Mouse (Mus musculus) CH12.LX (cell line): ENCODE measurements around the gene Trmt10a. TPM values are rescaled to one million over a fixed set of nuclear protein-coding genes. Genes with fewer than 3 reads are reported as not detected.
A peak's percentile ranks its signal among the peaks of the same experiment; 100 is the strongest.

Experiments used
- DNase-seq: peaks from one replicate; pipeline ENCODE4 v3.0.0-alpha.2; 2013; ENCODE audit errors: extremely low read depth
- H3K27ac ChIP-seq: 2 replicates; pipeline ENCODE4 v1.5.1; 2012; ENCODE audit warnings: low read depth, mild to moderate bottlenecking, control low read depth, moderate library complexity; ENCODE audit not compliant: insufficient read depth
- H3K27me3 ChIP-seq: replicated peaks from 2 replicates; pipeline ENCODE3; 2012; ENCODE audit warnings: inconsistent platforms
- H3K36me3 ChIP-seq, 2 experiments: replicated peaks in 1 of 2; 2 replicates each; pipeline versions ENCODE3 to v1.6.1; 2012; ENCODE audit warnings: inconsistent platforms in 1 of 2, low read length in 1 of 2, mild to moderate bottlenecking in 1 of 2, mixed read lengths in 1 of 2, moderate library complexity in 1 of 2; ENCODE audit not compliant: control insufficient read depth in 1 of 2, insufficient read depth in 1 of 2
- H3K4me1 ChIP-seq, 2 experiments: 2 replicates each; pipeline ENCODE4 v1.6.1; 2012; ENCODE audit warnings: inconsistent platforms in 1 of 2, moderate library complexity in 1 of 2; ENCODE audit not compliant: insufficient read depth in 2 of 2, control insufficient read depth in 1 of 2
- H3K4me2 ChIP-seq: 2 replicates; pipeline ENCODE4 v1.6.1; 2012; ENCODE audit warnings: low read depth, mild to moderate bottlenecking, control low read depth; ENCODE audit not compliant: poor library complexity, insufficient read depth, severe bottlenecking
- H3K4me3 ChIP-seq, 3 experiments: fragments of 150-350 bp in 1 of 3; sonication (generic) in 1 of 3; replicated peaks in 1 of 3; 2 replicates each; pipeline versions ENCODE3 to v1.5.1; 2011 to 2012; ENCODE audit warnings: low read depth in 2 of 3, low read length in 2 of 3, mild to moderate bottlenecking in 2 of 3, moderate library complexity in 2 of 3, control low read depth in 1 of 3, improper control_type of control experiment in 1 of 3, inconsistent platforms in 1 of 3, mixed read lengths in 1 of 3; ENCODE audit not compliant: poor library complexity in 1 of 3
- H3K79me2 ChIP-seq: replicated peaks from 2 replicates; pipeline ENCODE4 v1.6.1; 2012; ENCODE audit warnings: mild to moderate bottlenecking, moderate library complexity; ENCODE audit not compliant: control insufficient read depth, poor library complexity, insufficient read depth, severe bottlenecking; ENCODE audit errors: extremely low read depth
- H3K9ac ChIP-seq: 2 replicates; pipeline ENCODE4 v1.6.1; 2012; ENCODE audit warnings: low read depth, mild to moderate bottlenecking, control low read depth, moderate library complexity; ENCODE audit not compliant: insufficient read depth
- H3K9me3 ChIP-seq: replicated peaks from 2 replicates; pipeline ENCODE3; 2012; ENCODE audit warnings: low read length, inconsistent platforms, mixed read lengths
- BHLHE40 ChIP-seq: IDR thresholded peaks from 2 replicates; pipeline ENCODE4 v1.6.1; 2011; ENCODE audit warnings: mild to moderate bottlenecking, low read depth, low read length, improper control_type of control experiment
- CHD2 ChIP-seq: IDR thresholded peaks from 2 replicates; pipeline ENCODE4 v1.6.1; 2011; ENCODE audit warnings: low read length, improper control_type of control experiment
- CTCF ChIP-seq, 2 experiments: IDR thresholded peaks in 1 of 2; conservative IDR thresholded peaks in 1 of 2; 2 replicates each; pipeline ENCODE4 v1.5.1; 2011 to 2012; ENCODE audit warnings: low read depth in 2 of 2, low read length in 2 of 2, improper control_type of control experiment in 1 of 2, inconsistent platforms in 1 of 2, mild to moderate bottlenecking in 1 of 2, moderate library complexity in 1 of 2
- ELF1 ChIP-seq: IDR thresholded peaks from 2 replicates; pipeline ENCODE4 v1.6.1; 2014; ENCODE audit warnings: low read depth, mild to moderate bottlenecking, inconsistent platforms, low read length, improper control_type of control experiment
- EP300 ChIP-seq: IDR thresholded peaks from 2 replicates; pipeline ENCODE4 v1.6.1; 2011; ENCODE audit warnings: low read length, improper control_type of control experiment
- ETS1 ChIP-seq: conservative IDR thresholded peaks from 2 replicates; pipeline ENCODE4 v1.6.1; 2012; ENCODE audit warnings: low read depth, mild to moderate bottlenecking, inconsistent platforms, low read length, improper control_type of control experiment, moderate library complexity
- HCFC1 ChIP-seq: IDR thresholded peaks from 2 replicates; pipeline ENCODE4 v1.6.1; 2012; ENCODE audit warnings: low read depth, mild to moderate bottlenecking, inconsistent platforms, low read length, improper control_type of control experiment
- JUN ChIP-seq: IDR thresholded peaks from 2 replicates; pipeline ENCODE4 v1.6.1; 2011; ENCODE audit warnings: low read depth, mild to moderate bottlenecking, low read length, improper control_type of control experiment, moderate library complexity; ENCODE audit not compliant: insufficient read depth
- JUND ChIP-seq: conservative IDR thresholded peaks from 2 replicates; pipeline ENCODE4 v1.6.1; 2011; ENCODE audit warnings: low read depth, low read length, improper control_type of control experiment
- KAT2A ChIP-seq: IDR thresholded peaks from 2 replicates; pipeline ENCODE4 v1.6.1; 2012; ENCODE audit warnings: low read length, improper control_type of control experiment, inconsistent platforms; ENCODE audit not compliant: insufficient replicate concordance
- MAFK ChIP-seq: IDR thresholded peaks from 2 replicates; pipeline ENCODE4 v1.6.1; 2011; ENCODE audit warnings: low read length, improper control_type of control experiment; ENCODE audit not compliant: insufficient replicate concordance
- MAZ ChIP-seq: IDR thresholded peaks from 2 replicates; pipeline ENCODE4 v1.6.1; 2012; ENCODE audit warnings: low read depth, mild to moderate bottlenecking, inconsistent platforms, low read length, improper control_type of control experiment, moderate library complexity
- MEF2A ChIP-seq: IDR thresholded peaks from 2 replicates; pipeline ENCODE4 v1.6.1; 2014; ENCODE audit warnings: low read depth, mild to moderate bottlenecking, inconsistent platforms, low read length, improper control_type of control experiment, borderline replicate concordance
- MXI1 ChIP-seq: IDR thresholded peaks from 2 replicates; pipeline ENCODE4 v1.6.1; 2011; ENCODE audit warnings: mild to moderate bottlenecking, low read depth, low read length, improper control_type of control experiment
- MYC ChIP-seq: IDR thresholded peaks from 2 replicates; pipeline ENCODE4 v1.6.1; 2011; ENCODE audit warnings: low read depth, mild to moderate bottlenecking, improper control_type of control experiment, low read length
- NELFE ChIP-seq: IDR thresholded peaks from 2 replicates; pipeline ENCODE4 v1.6.1; 2011; ENCODE audit warnings: low read depth, low read length, improper control_type of control experiment
- NRF1 ChIP-seq: IDR thresholded peaks from 2 replicates; pipeline ENCODE4 v1.6.1; 2014; ENCODE audit warnings: low read depth, mild to moderate bottlenecking, inconsistent platforms, low read length, improper control_type of control experiment, moderate library complexity
- POLR2AphosphoS2 ChIP-seq: IDR thresholded peaks from 2 replicates; pipeline ENCODE4 v1.6.1; 2011; ENCODE audit warnings: low read depth, low read length, improper control_type of control experiment
- RAD21 ChIP-seq: IDR thresholded peaks from 2 replicates; pipeline ENCODE4 v1.6.1; 2011; ENCODE audit warnings: low read depth, mild to moderate bottlenecking, low read length, improper control_type of control experiment, moderate library complexity
- RCOR1 ChIP-seq: conservative IDR thresholded peaks from 2 replicates; pipeline ENCODE4 v1.6.1; 2012; ENCODE audit warnings: low read depth, mild to moderate bottlenecking, inconsistent platforms, low read length, improper control_type of control experiment
- SMC3 ChIP-seq: IDR thresholded peaks from 2 replicates; pipeline ENCODE4 v1.6.1; 2011; ENCODE audit warnings: low read depth, low read length, improper control_type of control experiment
- TCF12 ChIP-seq: IDR thresholded peaks from 2 replicates; pipeline ENCODE4 v1.6.1; 2014; ENCODE audit warnings: low read depth, mild to moderate bottlenecking, inconsistent platforms, low read length, improper control_type of control experiment
- UBTF ChIP-seq: IDR thresholded peaks from 2 replicates; pipeline ENCODE4 v1.6.1; 2012; ENCODE audit warnings: low read depth, mild to moderate bottlenecking, inconsistent platforms, low read length, improper control_type of control experiment, moderate library complexity
- ZC3H11A ChIP-seq: IDR thresholded peaks from 2 replicates; pipeline ENCODE4 v1.6.1; 2012; ENCODE audit warnings: low read depth, mild to moderate bottlenecking, inconsistent platforms, low read length, improper control_type of control experiment
- ZMIZ1 ChIP-seq: IDR thresholded peaks from 2 replicates; pipeline ENCODE4 v1.6.1; 2012; ENCODE audit warnings: low read depth, mild to moderate bottlenecking, inconsistent platforms, low read length, improper control_type of control experiment
- dilution Hi-C: fragments of 300-500 bp; cut with MboI; formaldehyde crosslinking; loops from 2 replicates; pipeline ENCODE4 v1.14.3; 2020; ENCODE audit warnings: low sequenced_read_pairs; ENCODE audit not compliant: extremely low pct_unique_long_range_greater_than_20kb, extremely low pct_ligation_motif_present
- in situ Hi-C: fragments of 300-500 bp; cut with MboI; formaldehyde crosslinking; loops from 3 replicates; pipeline ENCODE4 v1.14.3; 2019; ENCODE audit warnings: low sequenced_read_pairs, low pct_ligation_motif_present, low pct_unique_long_range_greater_than_20kb, mixed read lengths
- polyA plus RNA-seq: library from polyadenylated mRNA; unstranded; fragments of >175 nt; gene quantifications from 2 replicates; pipeline ENCODE4 v1.2.1, GENCODE M21; 2012; ENCODE audit warnings: low read depth; ENCODE audit not compliant: insufficient read length
- total RNA-seq, 2 experiments: library from RNA; depleted of rRNA; stranded (reverse); fragments of 300-350 nt in 1 of 2; fragments of >200 nt in 1 of 2; gene quantifications; 2 replicates each; pipeline ENCODE4 v1.2.3; 2012 to 2014

Gene Trmt10a
- total and polyA plus RNA-seq, 3 experiments: 31.6 to 65.7 (median 38.0) TPM

GRCm38 (mm10) chr3:138161623-138162022 is 18.4 kb downstream of the Trmt10a start:
- Histone ChIP-seq H3K4me3 (no peak overlapping the region), H3K9ac (no peak overlapping the region), H3K79me2 (no peaks in the 10 kb centered on the region), H3K4me1 (peaks cover 5 to 17% of the 10 kb centered on the region in 2 experiments), H3K36me3 (peaks cover 16 to 26% of the 10 kb centered on the region in 2 experiments), H3K27me3 (no peaks in the 10 kb centered on the region), H3K27ac (no peak overlapping the region), H3K9me3 (no peaks in the 10 kb centered on the region), H3K4me2 (no peak overlapping the region)
- TF ChIP-seq TCF12 (no peak), ZC3H11A (no peak), EP300 (no peak)
- in situ Hi-C loops: no loop called here
- dilution Hi-C loops: no loop called here
- DNase-seq: no peak

GRCm38 (mm10) chr3:138162553-138163183 is 19.4 kb downstream of the Trmt10a start:
- Histone ChIP-seq H3K27ac (no peak overlapping the region), H3K4me1 (peaks cover 5 to 17% of the 10 kb centered on the region in 2 experiments), H3K27me3 (no peaks in the 10 kb centered on the region), H3K79me2 (no peaks in the 10 kb centered on the region), H3K9me3 (no peaks in the 10 kb centered on the region), H3K9ac (no peak overlapping the region), H3K4me3 (no peak overlapping the region), H3K36me3 (peaks cover 11 to 19% of the 10 kb centered on the region in 2 experiments), H3K4me2 (peak overlapping the region; percentile 41)
- dilution Hi-C loops (no loop called here), in situ Hi-C loops (no loop called here)
- TF ChIP-seq MXI1 (peak; percentile 62; the same call in 1 of the 2 replicates), CHD2 (peak; percentile 47; the same call in 1 of the 2 replicates), MEF2A (no peak)
- DNase-seq: peak; percentile 59

GRCm38 (mm10) chr3:138173291-138173690 is 30.0 kb downstream of the Trmt10a start:
- H3K27ac ChIP-seq: no peak overlapping the region
- H3K4me2 ChIP-seq: no peak overlapping the region
- dilution Hi-C loops (no loop called here), in situ Hi-C loops (no loop called here)
- peak; percentile 46 for DNase-seq
- no peak for TF ChIP-seq NRF1
- no peak for TF ChIP-seq JUND
- TF ChIP-seq MAZ: no peak
- TF ChIP-seq KAT2A: no peak
- no peak for TF ChIP-seq JUN
- TF ChIP-seq HCFC1: no peak
- TF ChIP-seq CHD2: no peak
- TF ChIP-seq RAD21: peak; percentile 58
- TF ChIP-seq POLR2AphosphoS2: no peak
- no peak for TF ChIP-seq MEF2A
- TF ChIP-seq NELFE: no peak
- TF ChIP-seq RCOR1: no peak
- no peak for TF ChIP-seq ETS1
- TF ChIP-seq MAFK: no peak
- TF ChIP-seq CTCF (conservative IDR thresholded peaks at IDR 0.05 in 1 of 2, IDR thresholded peaks at IDR 0.05 in 1 of 2; ENCODE audit: low read depth in 2 of 2, low read length in 2 of 2): peak; percentile 60 to 71; a peak in 3 of 4 replicates
- no peak for TF ChIP-seq MYC
- TF ChIP-seq ELF1: peak; percentile 55
- TF ChIP-seq UBTF: no peak
- peak; percentile 60 for TF ChIP-seq SMC3
- TF ChIP-seq ZMIZ1: no peak
- peak; percentile 52; the same call in 1 of the 2 replicates for TF ChIP-seq BHLHE40
- no peaks in the 10 kb centered on the region for H3K36me3 ChIP-seq
- no peaks in the 10 kb centered on the region for H3K79me2 ChIP-seq
- H3K27me3 ChIP-seq: no peaks in the 10 kb centered on the region
- H3K9ac ChIP-seq: no peak overlapping the region
- no peaks in the 10 kb centered on the region for H3K4me1 ChIP-seq
- no peak overlapping the region for H3K4me3 ChIP-seq
- peaks cover 4% of the 10 kb centered on the region for H3K9me3 ChIP-seq
